Mouse (Mus musculus) ovary, adult 2 months (tissue): ENCODE data around the gene Olfr1290. TPM values are rescaled to one million over a fixed set of nuclear protein-coding genes. Genes with fewer than 3 reads are reported as not detected.

Experiments used
- polyA plus RNA-seq: library from polyadenylated mRNA; depleted of rRNA; stranded (reverse); fragments of >200 nt; gene quantifications from 2 replicates; pipeline ENCODE4 v1.2.3, GENCODE M21; 2012; rRNA removed

The Olfr1290 gene
- not detected in 2 replicates for polyA plus RNA-seq

GRCm38 (mm10) chr2:111493729-111494128 lies at the start of gene Olfr1290:
Gene Olfr1290 (minus strand): TSS chr2:111493829.

GRCm38 (mm10) chr2:111540191-111540590 lies 46.6 kb upstream of the Olfr1290 start, which contains the start of gene Olfr1294:
Gene Olfr1294 (minus strand): TSS chr2:111540291.

GRCm38 (mm10) chr2:111524903-111525302 lies 31.3 kb upstream of the Olfr1290 start, which contains the start of gene Olfr1293-ps:
Gene Olfr1293-ps (plus strand): TSS chr2:111525203.

GRCm38 (mm10) chr2:111496880-111497279 lies 3.3 kb upstream of the Olfr1290 start, which contains the start of gene Olfr1291-ps1:
Gene Olfr1291-ps1 (plus strand): TSS chr2:111497180.

GRCm38 (mm10) chr2:111480519-111480918 lies 13.1 kb downstream of the Olfr1290 start, which contains the start of gene Olfr1289:
Gene Olfr1289 (plus strand): TSS chr2:111480819.

GRCm38 (mm10) chr2:111473801-111474200 lies 19.8 kb downstream of the Olfr1290 start, which contains the start of gene Olfr1288:
Gene Olfr1288 (plus strand): TSS chr2:111474101.

GRCm38 (mm10) chr2:111448842-111449241 lies 44.8 kb downstream of the Olfr1290 start, which contains the start of gene Olfr1287:
Gene Olfr1287 (plus strand): TSS chr2:111449142.

Other genes with a start within 250 kb of the Olfr1290 start
- not detected in 2 replicates for gene Olfr1276, start 239.3 kb downstream of the Olfr1290 start, polyA plus RNA-seq
- not detected in 2 replicates for gene Olfr1277, start 219.7 kb downstream of the Olfr1290 start, polyA plus RNA-seq
- not detected in 2 replicates for gene Olfr1278, start 203.7 kb downstream of the Olfr1290 start, polyA plus RNA-seq
- gene Olfr1279, start 193.2 kb downstream of the Olfr1290 start, polyA plus RNA-seq: not detected in 2 replicates
- not detected in 2 replicates for gene Olfr1280, start 179.8 kb downstream of the Olfr1290 start, polyA plus RNA-seq
- not detected in 2 replicates for gene Olfr1281, start 167.3 kb downstream of the Olfr1290 start, polyA plus RNA-seq
- not detected in 2 replicates for gene Olfr1282, start 157.8 kb downstream of the Olfr1290 start, polyA plus RNA-seq
- gene Olfr1283, start 127.0 kb downstream of the Olfr1290 start, polyA plus RNA-seq: not detected in 2 replicates
- gene Olfr1284, start 118.3 kb downstream of the Olfr1290 start, polyA plus RNA-seq: not detected in 2 replicates
- gene Olfr1286, start 70.7 kb downstream of the Olfr1290 start, polyA plus RNA-seq: not detected in 2 replicates
- not detected in 2 replicates for gene Olfr1287, start 44.7 kb downstream of the Olfr1290 start, polyA plus RNA-seq
- gene Olfr1288, start 19.7 kb downstream of the Olfr1290 start, polyA plus RNA-seq: not detected in 2 replicates
- gene Olfr1289, start 13.0 kb downstream of the Olfr1290 start, polyA plus RNA-seq: not detected in 2 replicates
- not detected in 2 replicates for gene Olfr1291-ps1, start 3.4 kb upstream of the Olfr1290 start, polyA plus RNA-seq
- not detected in 2 replicates for gene Olfr1293-ps, start 31.4 kb upstream of the Olfr1290 start, polyA plus RNA-seq
- not detected in 2 replicates for gene Olfr1294, start 46.5 kb upstream of the Olfr1290 start, polyA plus RNA-seq
- gene Olfr1295, start 75.9 kb upstream of the Olfr1290 start, polyA plus RNA-seq: not detected in 2 replicates
- gene Olfr1297, start 132.7 kb upstream of the Olfr1290 start, polyA plus RNA-seq: not detected in 2 replicates
- not detected in 2 replicates for gene Olfr1298, start 155.4 kb upstream of the Olfr1290 start, polyA plus RNA-seq
- gene Olfr1299, start 167.6 kb upstream of the Olfr1290 start, polyA plus RNA-seq: not detected in 2 replicates